Mouse (Mus musculus) hematopoietic multipotent progenitor cell, adult 10-12 weeks (in vitro differentiated cells): ENCODE data around the gene S100g. TPM values are rescaled to one million over a fixed set of nuclear protein-coding genes. Genes with fewer than 3 reads are reported as not detected.

ENCODE experiments used
- polyA plus RNA-seq: library from polyadenylated mRNA; stranded (reverse); fragments of >175 nt; gene quantifications from 2 replicates; pipeline ENCODE4 v1.2.3, GENCODE M21; 2012; ENCODE audit warnings: low replicate concordance

Gene S100g
- not detected in 2 replicates for polyA plus RNA-seq

GRCm38 (mm10) chrX:162964383-162964782 is at the start of gene S100g:
TSS of gene S100g (minus strand) at chrX:162964599.

Other genes starting within 250 kb of the S100g start
- 48.4 and 73.3 TPM in 2 replicates for gene Rbbp7, start 204.2 kb downstream of the S100g start, polyA plus RNA-seq
- 3.5 and 5.0 TPM in 2 replicates for gene Txlng, start 135.1 kb downstream of the S100g start, polyA plus RNA-seq
- 8.9 and 11.5 TPM in 2 replicates for gene Syap1, start 76.2 kb downstream of the S100g start, polyA plus RNA-seq
- gene Ctps2, start 63.4 kb downstream of the S100g start, polyA plus RNA-seq: 3.6 and 5.2 TPM in 2 replicates